Mouse (Mus musculus) small intestine, adult 2 months (tissue): Measurements from ENCODE around the gene Ints6. TPM values are rescaled to one million over a fixed set of nuclear protein-coding genes. Genes with fewer than 3 reads are reported as not detected.

Experiments
- H3K27ac ChIP-seq: fragments of 200-500 bp; 2 replicates; pipeline ENCODE4 v1.5.1; 2012; ENCODE audit warnings: low read depth, low read length, control low read depth, inconsistent platforms; ENCODE audit not compliant: insufficient read depth
- H3K27me3 ChIP-seq: fragments of 200-500 bp; 2 replicates; pipeline ENCODE4 v1.6.1; 2012; ENCODE audit warnings: mild to moderate bottlenecking, moderate library complexity, low read length, inconsistent platforms; ENCODE audit not compliant: control insufficient read depth, insufficient read depth
- H3K36me3 ChIP-seq: fragments of 200-500 bp; 2 replicates; pipeline ENCODE4 v1.6.1; 2012; ENCODE audit warnings: mild to moderate bottlenecking, low read length, control low read depth, inconsistent platforms; ENCODE audit not compliant: control insufficient read depth, insufficient read depth
- H3K4me1 ChIP-seq: fragments of 200-500 bp; 2 replicates; pipeline ENCODE4 v1.6.1; 2012; ENCODE audit warnings: low read length, inconsistent platforms, mixed read lengths; ENCODE audit not compliant: control insufficient read depth, insufficient read depth, insufficient read length
- H3K4me3 ChIP-seq: fragments of 200-500 bp; 2 replicates; pipeline ENCODE4 v1.5.1; 2012; ENCODE audit warnings: low read depth, mild to moderate bottlenecking, control low read depth, inconsistent platforms, low read length, moderate library complexity
- CTCF ChIP-seq: fragments of 200-500 bp; IDR thresholded peaks from 2 replicates; pipeline ENCODE4 v1.5.1; 2012; ENCODE audit warnings: low read depth, mild to moderate bottlenecking, control low read depth, inconsistent platforms, low read length, moderate library complexity, mixed read lengths; ENCODE audit not compliant: insufficient replicate concordance, insufficient read length; ENCODE audit errors: extremely low read depth
- POLR2A ChIP-seq: fragments of 200-500 bp; IDR thresholded peaks from 2 replicates; pipeline ENCODE4 v1.6.1; 2012; ENCODE audit warnings: low read depth, mild to moderate bottlenecking, control low read depth, inconsistent platforms, low read length, moderate library complexity
- WGBS: fragments of 180-500 bp; shearing (Covaris S2); methylation state at CpG from one replicate; pipeline ENCODE4 v1.1.7; 2018; 5-methylcytosine and 5-hydroxymethylcytosine counted together
- polyA plus RNA-seq: library from polyadenylated mRNA; depleted of rRNA; stranded (reverse); fragments of >200 nt; gene quantifications from 2 replicates; pipeline ENCODE4 v1.2.3, GENCODE M21; 2012; rRNA removed

Gene Ints6
- polyA plus RNA-seq, 1 experiment = 5.9 TPM

- WGBS = 29% methylated on average over 9 of the region's 9 CpGs
- Histone ChIP-seq H3K27ac (no peak overlapping the region), H3K27me3 (no peaks in the 10 kb centered on the region), H3K4me1 (no peaks in the 10 kb centered on the region), H3K36me3 (no peaks in the 10 kb centered on the region), H3K4me3 (no peak overlapping the region)
- TF ChIP-seq CTCF (no peak), POLR2A (no peak)
Observed at GRCm38 (mm10) chr14:62637436-62638344, 123.3 kb downstream of the Ints6 start.

DNA sequence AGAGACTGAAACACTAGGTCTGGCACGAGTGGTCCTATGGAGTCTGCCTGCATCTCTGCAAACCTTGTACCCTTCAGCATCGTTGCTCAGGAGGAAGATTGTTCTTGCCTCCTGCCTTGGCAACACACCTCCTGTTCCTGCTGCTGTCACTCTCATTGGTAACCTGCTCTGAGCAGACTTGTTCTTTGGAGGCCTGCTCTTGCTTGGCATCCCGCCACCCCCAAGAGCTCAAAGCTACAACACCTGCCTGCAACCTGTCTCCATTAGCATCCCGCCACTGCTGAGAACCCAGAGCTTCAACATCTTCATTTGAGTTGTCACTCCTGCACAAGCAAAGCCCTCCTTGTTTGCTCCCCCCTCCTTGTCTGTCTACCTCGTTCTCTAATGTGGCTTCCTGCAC is 133.0 kb downstream of the Ints6 start:
- 84% methylated on average over 5 of the region's 5 CpGs for WGBS
- no peak overlapping the region for H3K27ac ChIP-seq
- H3K4me1 ChIP-seq = no peaks in the 10 kb centered on the region
- no peaks in the 10 kb centered on the region for H3K27me3 ChIP-seq
- H3K4me3 ChIP-seq = no peak overlapping the region
- TF ChIP-seq CTCF = no peak
- no peak for TF ChIP-seq POLR2A
- H3K36me3 ChIP-seq = no peaks in the 10 kb centered on the region

Other genes with a start within 250 kb of the Ints6 start
- gene Fam124a, start 205.4 kb downstream of the Ints6 start, polyA plus RNA-seq = 3.3 and 7.1 TPM in 2 replicates
- not detected in 2 replicates for gene Gm4131, start 194.2 kb downstream of the Ints6 start, polyA plus RNA-seq
- gene Serpine3, start 97.5 kb downstream of the Ints6 start, polyA plus RNA-seq = not detected in 2 replicates
- 1.5 and 2.6 TPM in 2 replicates for gene Wdfy2, start 76.5 kb upstream of the Ints6 start, polyA plus RNA-seq
- not detected in 2 replicates for gene Defb48, start 223.3 kb upstream of the Ints6 start, polyA plus RNA-seq
- gene Defb47, start 236.9 kb upstream of the Ints6 start, polyA plus RNA-seq = not detected in 2 replicates